Mouse (Mus musculus) lung, adult 2 months (tissue): ENCODE results near the gene Zfp827. TPM values are rescaled to one million over a fixed set of nuclear protein-coding genes. Genes with fewer than 3 reads are reported as not detected.

ENCODE experiments used
- DNase-seq: peaks from one replicate; pipeline ENCODE4 v3.0.0; 2022
- H3K4me1 ChIP-seq: fragments of 200-500 bp; 2 replicates; pipeline ENCODE4 v1.6.1; 2011; ENCODE audit warnings: low read length; ENCODE audit not compliant: control insufficient read depth, insufficient read depth
- H3K4me3 ChIP-seq: fragments of 200-500 bp; replicated peaks from 2 replicates; pipeline ENCODE3; 2011; ENCODE audit warnings: low read depth, mild to moderate bottlenecking, control low read depth, low read length; ENCODE audit errors: extremely low read depth
- CTCF ChIP-seq: fragments of 200-500 bp; IDR thresholded peaks from 2 replicates; pipeline ENCODE4 v1.5.1; 2011; ENCODE audit warnings: mild to moderate bottlenecking, low read length, control low read depth; ENCODE audit not compliant: insufficient read depth
- POLR2A ChIP-seq: fragments of 200-500 bp; IDR thresholded peaks from 2 replicates; pipeline ENCODE4 v1.6.1; 2011; ENCODE audit warnings: low read depth, mild to moderate bottlenecking, control low read depth, low read length, borderline replicate concordance; ENCODE audit errors: extremely low read depth
- WGBS: fragments of 180-500 bp; shearing (Covaris S2); methylation state at CpG from one replicate; pipeline ENCODE4 v1.1.7; 2018; 5-methylcytosine and 5-hydroxymethylcytosine counted together
- polyA plus RNA-seq: library from polyadenylated mRNA; depleted of rRNA; stranded (reverse); fragments of >200 nt; gene quantifications from 2 replicates; pipeline ENCODE4 v1.2.3, GENCODE M21; 2012

The Zfp827 gene
- polyA plus RNA-seq, 1 experiment: 9.6 TPM

DNA sequence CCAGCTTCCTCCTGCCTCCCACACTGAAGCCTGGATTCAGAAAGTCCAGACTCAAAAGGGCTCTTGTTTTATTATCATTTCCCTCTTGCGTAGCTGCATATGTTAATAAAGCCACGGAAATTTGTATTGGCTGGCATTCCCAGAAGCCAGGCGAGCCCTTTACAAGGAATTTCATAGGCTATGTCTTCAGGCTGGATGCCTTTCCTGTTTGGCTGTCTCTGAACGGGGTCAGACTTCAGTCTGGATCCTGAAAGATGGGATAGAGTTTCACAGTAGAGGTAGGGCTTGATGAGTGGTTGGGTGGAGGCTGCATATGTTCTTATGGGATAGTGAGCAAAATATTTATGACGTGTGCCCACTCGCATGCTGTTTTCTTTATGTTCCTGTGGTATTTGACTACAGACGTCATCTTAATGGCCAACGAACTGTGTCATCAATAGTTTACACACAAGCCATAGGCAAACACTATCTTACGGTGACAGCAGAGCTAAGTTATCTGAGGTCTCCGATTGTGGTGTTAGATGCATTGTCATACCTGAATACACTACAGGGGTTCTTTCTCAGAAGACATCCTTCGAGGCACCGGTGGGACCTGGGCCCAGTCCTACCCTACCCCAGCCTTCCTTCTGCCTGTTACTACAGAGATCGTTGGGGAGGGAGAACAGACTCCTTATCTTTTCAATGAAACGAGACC is 75.1 kb downstream of the Zfp827 start:
- 78% methylated on average over 14 of the region's 14 CpGs for WGBS
- Histone ChIP-seq H3K4me1 (no peaks in the 10 kb centered on the region), H3K4me3 (no peak overlapping the region)
- no peak for DNase-seq
- TF ChIP-seq CTCF (no peak), POLR2A (no peak)

DNA sequence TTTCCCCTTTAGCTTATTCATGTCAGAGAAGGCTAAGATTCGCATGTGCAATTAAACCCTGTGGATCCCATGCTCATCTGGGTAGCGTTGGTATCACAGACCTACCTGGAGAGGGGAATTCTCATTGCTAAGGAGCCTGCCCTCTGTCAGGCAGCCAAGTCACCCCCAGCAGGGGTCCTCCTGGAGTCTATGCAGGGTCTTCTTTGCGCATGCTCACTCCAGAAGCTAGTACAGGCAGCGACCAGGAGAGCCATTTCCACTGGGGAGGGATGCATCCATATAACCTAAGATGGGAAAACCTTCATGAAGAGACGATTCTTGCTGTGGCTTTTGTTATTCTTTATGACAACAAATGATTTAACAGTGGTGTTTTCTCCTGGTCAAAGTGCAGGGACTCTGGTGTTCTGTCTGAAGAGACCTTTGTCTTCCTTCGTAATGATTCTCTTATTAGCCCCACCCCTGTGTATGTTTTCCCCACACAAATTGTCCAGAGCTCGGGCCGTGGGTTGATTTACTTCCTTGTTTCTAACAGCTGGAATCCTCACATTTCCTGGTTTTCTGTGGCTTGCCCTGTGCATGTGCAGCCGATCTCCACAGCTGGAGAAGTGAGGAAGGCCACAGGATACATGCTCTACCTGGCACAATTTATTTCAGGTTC is 75.8 kb downstream of the Zfp827 start:
- TF ChIP-seq CTCF: no peak
- TF ChIP-seq POLR2A: no peak
- WGBS: 64% methylated on average over 9 of the region's 9 CpGs
- DNase-seq: no peak
- Histone ChIP-seq H3K4me1 (no peaks in the 10 kb centered on the region), H3K4me3 (no peak overlapping the region)

DNA sequence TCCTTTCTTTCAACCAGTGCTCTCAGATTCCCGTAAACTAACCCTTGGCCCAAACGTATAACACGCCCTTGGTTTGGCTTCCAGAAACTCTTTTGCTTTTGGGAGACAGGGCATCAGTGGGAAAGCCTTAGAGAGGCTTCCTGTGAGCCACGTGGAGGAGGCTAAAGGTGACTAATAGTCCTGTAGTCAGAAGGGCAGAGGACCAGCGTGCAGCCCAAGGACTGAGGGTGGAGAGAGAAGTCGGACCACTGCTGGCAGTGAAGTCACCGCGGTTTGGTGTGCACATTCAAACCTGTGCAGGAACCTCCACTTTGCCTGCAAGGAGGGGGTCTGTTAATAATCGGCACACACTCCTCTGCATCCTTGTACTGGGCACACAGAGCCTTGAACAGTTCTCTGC is 76.4 kb downstream of the Zfp827 start:
- no peak overlapping the region for H3K4me3 ChIP-seq
- no peaks in the 10 kb centered on the region for H3K4me1 ChIP-seq
- DNase-seq: no peak
- WGBS: 64% methylated on average over 9 of the region's 9 CpGs
- no peak for TF ChIP-seq POLR2A
- no peak for TF ChIP-seq CTCF

DNA sequence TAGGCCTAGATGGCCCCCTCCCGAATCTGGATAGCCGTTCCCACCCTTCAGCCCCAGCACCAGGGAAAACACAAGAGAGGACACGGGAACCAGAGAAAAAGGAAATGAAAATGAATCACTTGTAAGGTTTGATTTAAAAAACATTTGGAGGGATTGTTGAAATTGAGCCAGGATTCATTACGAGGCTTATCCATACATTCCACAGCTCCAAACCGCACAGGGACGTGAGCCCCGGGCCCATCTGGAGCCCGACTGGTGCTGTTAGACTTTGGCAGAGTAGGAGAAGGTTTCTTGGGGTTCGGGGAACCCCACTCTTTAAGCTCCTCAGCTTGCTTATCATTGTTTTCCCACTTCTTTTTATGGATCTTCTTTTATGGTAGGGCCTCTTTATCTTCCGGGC is 76.9 kb downstream of the Zfp827 start:
- no peaks in the 10 kb centered on the region for H3K4me1 ChIP-seq
- TF ChIP-seq POLR2A: no peak
- no peak for TF ChIP-seq CTCF
- DNase-seq: no peak
- 72% methylated on average over 10 of the region's 10 CpGs for WGBS
- no peak overlapping the region for H3K4me3 ChIP-seq

DNA sequence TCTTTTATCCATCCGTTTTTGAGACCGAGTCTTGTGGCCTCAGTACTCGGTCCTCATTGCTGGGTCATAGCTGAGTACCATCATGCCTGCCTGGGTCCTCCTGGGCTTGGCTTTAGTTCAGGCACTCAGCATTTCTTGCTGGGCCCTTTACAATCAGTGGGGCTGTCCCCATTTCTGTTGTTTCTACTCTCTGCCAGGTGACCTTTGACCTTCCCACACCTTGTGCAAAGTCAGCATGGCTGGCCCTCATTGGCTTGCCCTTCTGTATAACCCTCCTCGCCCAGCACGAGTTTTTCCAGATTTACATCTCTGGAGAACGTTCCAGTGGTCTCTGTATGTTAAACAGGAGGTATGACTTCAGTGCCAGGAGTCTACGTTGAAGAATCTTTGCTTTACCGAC is 83.2 kb downstream of the Zfp827 start:
- Histone ChIP-seq H3K4me1 (no peaks in the 10 kb centered on the region), H3K4me3 (no peak overlapping the region)
- 71% methylated on average over 8 of the region's 8 CpGs for WGBS
- TF ChIP-seq CTCF (no peak), POLR2A (no peak)
- no peak for DNase-seq

DNA sequence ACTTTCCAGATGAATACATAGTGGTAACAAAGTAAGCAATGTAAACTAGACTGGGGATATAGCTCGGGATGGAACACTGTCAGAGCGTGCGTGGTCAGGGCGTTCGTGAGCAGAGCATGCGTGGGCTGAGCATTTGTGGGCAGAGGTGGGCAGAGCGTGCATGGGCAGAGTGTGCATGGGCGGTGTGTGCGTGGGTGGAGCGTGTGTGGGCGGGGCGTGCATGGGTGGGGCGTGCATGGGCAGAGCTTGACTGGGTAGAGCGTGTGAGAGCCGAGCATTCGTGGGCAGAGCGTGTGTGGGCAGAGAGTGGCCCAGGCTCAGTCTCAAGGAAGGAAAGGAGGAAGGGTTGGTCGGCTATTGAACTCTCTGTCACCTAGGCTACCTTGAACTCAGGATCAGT is 84.2 kb downstream of the Zfp827 start:
- WGBS: 91% methylated on average over 18 of the region's 18 CpGs
- Histone ChIP-seq H3K4me1 (no peaks in the 10 kb centered on the region), H3K4me3 (no peak overlapping the region)
- DNase-seq: no peak
- TF ChIP-seq POLR2A: no peak
- TF ChIP-seq CTCF: no peak

DNA sequence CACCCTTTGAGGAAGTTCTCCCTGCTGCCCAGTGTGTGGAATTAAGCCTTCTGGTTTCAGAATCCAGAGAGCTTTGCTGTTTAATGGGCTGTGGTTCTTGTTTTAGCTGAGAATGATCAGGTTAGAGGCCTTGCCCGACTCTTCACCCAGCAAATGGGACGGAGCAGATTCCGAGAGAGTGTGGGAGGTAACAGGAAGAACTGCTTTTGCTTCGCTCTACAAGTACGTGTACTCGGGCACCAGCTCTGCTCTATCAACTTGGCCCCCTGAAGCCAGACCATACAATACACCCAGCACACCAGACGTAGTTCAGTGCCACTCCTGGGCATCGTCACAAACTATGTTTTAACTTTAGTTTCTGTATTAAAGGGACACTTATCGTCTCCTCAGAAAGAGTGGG is 85.3 kb downstream of the Zfp827 start:
- TF ChIP-seq POLR2A (no peak), CTCF (no peak)
- H3K4me1 ChIP-seq: no peaks in the 10 kb centered on the region
- DNase-seq: no peak
- WGBS: 80% methylated on average over 9 of the region's 9 CpGs
- no peak overlapping the region for H3K4me3 ChIP-seq

DNA sequence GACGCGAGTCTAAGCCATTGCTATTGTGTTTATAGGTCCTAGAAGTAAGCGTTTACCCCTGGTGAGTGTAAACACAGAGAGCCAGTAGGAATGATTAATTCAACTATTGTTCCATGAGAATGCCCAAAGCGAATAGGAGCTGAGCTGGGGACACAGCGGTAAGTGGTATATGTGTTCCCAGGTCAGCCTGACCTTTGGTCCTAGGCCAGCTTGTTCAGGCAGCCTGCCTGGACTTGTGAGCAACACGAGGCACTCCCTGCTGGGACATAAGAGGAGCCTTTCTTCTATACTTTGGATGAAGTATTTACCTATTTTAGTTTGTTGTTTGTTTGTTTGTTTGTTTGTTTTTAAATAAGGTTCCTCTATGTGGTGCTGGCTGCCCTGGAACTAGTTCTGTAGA is 86.3 kb downstream of the Zfp827 start:
- no peaks in the 10 kb centered on the region for H3K4me1 ChIP-seq
- no peak overlapping the region for H3K4me3 ChIP-seq
- DNase-seq: no peak
- WGBS: 44% methylated on average over 6 of the region's 6 CpGs
- TF ChIP-seq CTCF (no peak), POLR2A (no peak)

DNA sequence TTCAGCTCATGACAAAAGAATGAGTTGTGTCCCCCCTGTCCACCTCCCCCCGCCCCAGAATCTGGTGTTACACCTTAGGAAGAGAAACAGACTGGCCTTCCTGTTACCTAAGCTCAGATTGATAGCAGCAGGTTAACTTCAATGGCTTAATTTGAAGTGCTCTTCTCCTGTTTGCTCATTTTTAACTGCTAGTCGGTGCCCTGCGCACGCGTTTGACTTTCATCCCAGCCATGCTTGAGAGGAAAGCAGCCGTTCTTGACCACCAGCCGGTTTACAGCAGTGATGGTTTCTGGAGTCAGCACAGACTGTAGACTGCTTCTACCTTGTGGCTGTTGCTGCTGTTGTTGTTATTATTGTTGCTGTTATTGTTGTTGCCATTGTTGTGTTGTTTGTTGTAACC is 88.2 kb downstream of the Zfp827 start:
- Histone ChIP-seq H3K4me3 (no peak overlapping the region), H3K4me1 (no peaks in the 10 kb centered on the region)
- TF ChIP-seq POLR2A: no peak
- no peak for TF ChIP-seq CTCF
- no peak for DNase-seq
- WGBS: 82% methylated on average over 7 of the region's 7 CpGs

DNA sequence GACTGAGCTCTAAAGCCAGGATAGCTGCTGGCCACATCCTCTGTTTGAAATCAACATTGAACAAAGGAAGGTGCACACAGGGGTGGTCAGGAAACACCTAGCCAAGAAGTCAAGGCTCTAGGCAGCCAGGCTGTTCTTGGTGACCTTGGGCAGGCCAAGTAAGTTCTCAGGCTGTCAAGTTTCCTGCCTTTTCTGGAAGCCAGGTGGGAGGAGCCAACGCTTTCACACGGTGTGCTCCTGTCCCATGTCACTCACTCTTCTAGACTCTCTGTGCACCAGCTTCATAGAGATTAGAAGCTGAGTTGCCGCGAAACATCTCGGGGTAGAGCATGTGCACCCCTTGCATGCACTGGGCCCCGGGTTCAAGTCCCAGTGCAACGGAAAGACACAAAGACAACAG is 89.5 kb downstream of the Zfp827 start:
- Histone ChIP-seq H3K4me1 (no peaks in the 10 kb centered on the region), H3K4me3 (no peak overlapping the region)
- TF ChIP-seq POLR2A (no peak), CTCF (no peak)
- 85% methylated on average over 7 of the region's 7 CpGs for WGBS
- no peak for DNase-seq
